Mouse (Mus musculus): ENCODE measurements around the gene Gm7544.

- TF ChIP-seq USF1 (IDR thresholded peaks at IDR 0.05; ENCODE audit: low read depth, low read length) (no peak), POLR2A (IDR thresholded peaks at IDR 0.05; ENCODE audit: control insufficient read depth in 1 of 2, insufficient read depth in 1 of 2, low read depth in 1 of 2, low read length in 2 of 2, poor library complexity in 1 of 2) (no peak), MAFK (IDR thresholded peaks at IDR 0.05; ENCODE audit: borderline replicate concordance, low read depth, low read length) (no peak)
These were observed 30.9 kb upstream of the Gm7544 start for GRCm38 (mm10) chr1:82986738-82987137.

Data from MEL (cell line).